Mouse (Mus musculus) limb, embryonic 15.5 days (tissue): ENCODE measurements at regions not wholly inside any gene's neighbourhood (a gene's known extent, or its start where the extent isn't known, plus 50 kb on each side); places are given as distances from the start of the nearest gene placed in this dataset.

Experiments
- ATAC-seq: fragments of 200-750 bp; cut with Nextera tagmentation; 2 replicates; pipeline ENCODE4 v1.8.0; 2017; ENCODE audit warnings: low read depth, moderate TSS enrichment; ENCODE audit not compliant: insufficient number of reproducible peaks, low FRiP score, low TSS enrichment
- H3K27ac ChIP-seq: fragments of 300-500 bp; sonication (generic); 2 replicates; pipeline ENCODE4 v1.5.1; 2015; ENCODE audit warnings: moderate library complexity, mild to moderate bottlenecking, inconsistent platforms
- H3K27me3 ChIP-seq: fragments of 300-500 bp; sonication (generic); 2 replicates; pipeline ENCODE4 v1.6.1; 2015; ENCODE audit warnings: inconsistent platforms
- H3K36me3 ChIP-seq: fragments of 300-500 bp; sonication (generic); 2 replicates; pipeline ENCODE4 v1.6.1; 2015; ENCODE audit warnings: inconsistent platforms
- H3K4me1 ChIP-seq: fragments of 300-500 bp; sonication (generic); 2 replicates; pipeline ENCODE4 v1.6.1; 2015; ENCODE audit warnings: inconsistent platforms
- H3K4me2 ChIP-seq: fragments of 300-500 bp; sonication (generic); 2 replicates; pipeline ENCODE4 v1.6.1; 2015; ENCODE audit warnings: mild to moderate bottlenecking, inconsistent platforms
- H3K4me3 ChIP-seq: fragments of 300-500 bp; sonication (generic); 2 replicates; pipeline ENCODE4 v1.5.1; 2015; ENCODE audit warnings: mild to moderate bottlenecking, inconsistent platforms
- H3K9ac ChIP-seq: fragments of 300-500 bp; sonication (generic); 2 replicates; pipeline ENCODE4 v1.6.1; 2015; ENCODE audit warnings: inconsistent platforms
- H3K9me3 ChIP-seq: fragments of 300-500 bp; sonication (generic); 2 replicates; pipeline ENCODE4 v1.6.1; 2016; ENCODE audit warnings: inconsistent platforms
- WGBS: fragments of 180-500 bp; shearing (Covaris S2); methylation state at CpG from one replicate; pipeline ENCODE4 v1.1.7; 2015; 5-methylcytosine and 5-hydroxymethylcytosine counted together

- H3K9me3 ChIP-seq, result no peaks in the 10 kb centered on the region
- ATAC-seq, result no peak
- no peak overlapping the region for H3K9ac ChIP-seq
- no peaks in the 10 kb centered on the region for H3K4me1 ChIP-seq
- no peak overlapping the region for H3K4me3 ChIP-seq
- no peaks in the 10 kb centered on the region for H3K27me3 ChIP-seq
- H3K27ac ChIP-seq, result no peak overlapping the region
- no peaks in the 10 kb centered on the region for H3K36me3 ChIP-seq
- 78% methylated on average over 1 of the region's 1 CpGs for WGBS
- no peak overlapping the region for H3K4me2 ChIP-seq
Observed at GRCm38 (mm10) chr19:49115484-49115883, 909.7 kb downstream of the Sorcs3 start.

GRCm38 (mm10) chr19:49131664-49132063 is 925.8 kb downstream of the Sorcs3 start:
- Histone ChIP-seq H3K27ac (no peak overlapping the region), H3K27me3 (no peaks in the 10 kb centered on the region), H3K9ac (no peak overlapping the region), H3K9me3 (no peaks in the 10 kb centered on the region), H3K4me3 (no peak overlapping the region), H3K36me3 (no peaks in the 10 kb centered on the region), H3K4me1 (no peaks in the 10 kb centered on the region), H3K4me2 (no peak overlapping the region)
- ATAC-seq, result no peak
- WGBS, result 50% methylated on average over 4 of the region's 4 CpGs

GRCm38 (mm10) chr19:49172078-49172477 is 966.3 kb downstream of the Sorcs3 start:
- H3K4me2 ChIP-seq, result no peak overlapping the region
- no peaks in the 10 kb centered on the region for H3K36me3 ChIP-seq
- WGBS, result 49% methylated on average over 2 of the region's 2 CpGs

GRCm38 (mm10) chr19:49207971-49208370 is 1002.1 kb downstream of the Sorcs3 start:
- H3K36me3 ChIP-seq, result no peaks in the 10 kb centered on the region
- H3K9ac ChIP-seq, result no peak overlapping the region
- no peaks in the 10 kb centered on the region for H3K9me3 ChIP-seq
- H3K4me3 ChIP-seq, result no peak overlapping the region
- no peaks in the 10 kb centered on the region for H3K4me1 ChIP-seq
- no peak overlapping the region for H3K27ac ChIP-seq
- H3K4me2 ChIP-seq, result no peak overlapping the region
- ATAC-seq, result no peak
- no peaks in the 10 kb centered on the region for H3K27me3 ChIP-seq
- 59% methylated on average over 3 of the region's 3 CpGs for WGBS

More at GRCm38 (mm10) chr19:49172078-49172477, 966.3 kb downstream of the Sorcs3 start:
- Histone ChIP-seq H3K9me3 (no peaks in the 10 kb centered on the region), H3K4me3 (no peak overlapping the region), H3K27ac (no peak overlapping the region), H3K27me3 (no peaks in the 10 kb centered on the region), H3K4me1 (no peaks in the 10 kb centered on the region), H3K9ac (no peak overlapping the region)
- no peak for ATAC-seq

- WGBS, result 54% methylated on average over 2 of the region's 2 CpGs
- Histone ChIP-seq H3K4me2 (no peak overlapping the region), H3K4me1 (no peaks in the 10 kb centered on the region), H3K9me3 (no peaks in the 10 kb centered on the region), H3K36me3 (no peaks in the 10 kb centered on the region), H3K27me3 (no peaks in the 10 kb centered on the region), H3K9ac (no peak overlapping the region), H3K27ac (no peak overlapping the region), H3K4me3 (no peak overlapping the region)
- ATAC-seq, result no peak
Observed at GRCm38 (mm10) chr19:49242601-49243000, 1036.8 kb downstream of the Sorcs3 start.

GRCm38 (mm10) chr19:49245114-49245714 is 1039.4 kb downstream of the Sorcs3 start:
- no peak overlapping the region for H3K27ac ChIP-seq
- H3K27me3 ChIP-seq, result no peaks in the 10 kb centered on the region
- no peaks in the 10 kb centered on the region for H3K9me3 ChIP-seq
- 45% methylated on average over 3 of the region's 3 CpGs for WGBS
- H3K4me2 ChIP-seq, result no peak overlapping the region
- no peaks in the 10 kb centered on the region for H3K36me3 ChIP-seq
- no peak overlapping the region for H3K4me3 ChIP-seq
- no peak for ATAC-seq
- H3K9ac ChIP-seq, result no peak overlapping the region
- H3K4me1 ChIP-seq, result no peaks in the 10 kb centered on the region

- no peak for ATAC-seq
- Histone ChIP-seq H3K27ac (no peak overlapping the region), H3K36me3 (no peaks in the 10 kb centered on the region), H3K4me3 (no peak overlapping the region), H3K9ac (no peak overlapping the region), H3K4me2 (no peak overlapping the region), H3K27me3 (no peaks in the 10 kb centered on the region), H3K9me3 (no peaks in the 10 kb centered on the region), H3K4me1 (no peaks in the 10 kb centered on the region)
- WGBS, result 60% methylated on average over 1 of the region's 1 CpGs
Observed at GRCm38 (mm10) chr19:49264616-49265015, 1058.8 kb downstream of the Sorcs3 start.

GRCm38 (mm10) chr19:49267864-49268480 is 1062.1 kb downstream of the Sorcs3 start:
- H3K4me3 ChIP-seq, result no peak overlapping the region
- 61% methylated on average over 8 of the region's 8 CpGs for WGBS
- H3K27me3 ChIP-seq, result no peaks in the 10 kb centered on the region
- no peaks in the 10 kb centered on the region for H3K36me3 ChIP-seq
- ATAC-seq, result no peak
- H3K9ac ChIP-seq, result no peak overlapping the region
- no peak overlapping the region for H3K4me2 ChIP-seq
- no peaks in the 10 kb centered on the region for H3K4me1 ChIP-seq
- no peaks in the 10 kb centered on the region for H3K9me3 ChIP-seq
- no peak overlapping the region for H3K27ac ChIP-seq

GRCm38 (mm10) chr19:49282626-49283261 is 1076.9 kb downstream of the Sorcs3 start:
- Histone ChIP-seq H3K4me2 (no peak overlapping the region), H3K4me1 (no peaks in the 10 kb centered on the region), H3K9me3 (no peaks in the 10 kb centered on the region), H3K9ac (no peak overlapping the region), H3K27me3 (no peaks in the 10 kb centered on the region), H3K4me3 (no peak overlapping the region), H3K36me3 (no peaks in the 10 kb centered on the region), H3K27ac (no peak overlapping the region)
- WGBS, result 70% methylated on average over 8 of the region's 8 CpGs
- ATAC-seq, result no peak

- H3K27ac ChIP-seq, result no peak overlapping the region
- no peaks in the 10 kb centered on the region for H3K27me3 ChIP-seq
- H3K9ac ChIP-seq, result no peak overlapping the region
- no peaks in the 10 kb centered on the region for H3K9me3 ChIP-seq
- H3K36me3 ChIP-seq, result no peaks in the 10 kb centered on the region
- H3K4me3 ChIP-seq, result no peak overlapping the region
- H3K4me1 ChIP-seq, result no peaks in the 10 kb centered on the region; the same call in 1 of the 2 replicates
- 68% methylated on average over 2 of the region's 2 CpGs for WGBS
- no peak overlapping the region for H3K4me2 ChIP-seq
- no peak for ATAC-seq
Observed at GRCm38 (mm10) chr19:49294980-49295379, 1089.2 kb downstream of the Sorcs3 start.

- Histone ChIP-seq H3K9ac (no peak overlapping the region), H3K9me3 (no peaks in the 10 kb centered on the region), H3K27me3 (no peaks in the 10 kb centered on the region), H3K4me2 (no peak overlapping the region), H3K36me3 (no peaks in the 10 kb centered on the region), H3K27ac (no peak overlapping the region), H3K4me3 (0 out of 2 replicates have a peak overlapping the region, but pooled peaks have one; percentile 10), H3K4me1 (no peaks in the 10 kb centered on the region; the same call in 1 of the 2 replicates)
- WGBS, result 35% methylated on average over 10 of the region's 10 CpGs
- no peak for ATAC-seq
Observed at GRCm38 (mm10) chr19:49299351-49300271, 1093.8 kb downstream of the Sorcs3 start.
